In genomic region chr5:23658017-23658416, GRCm38 (mm10) we compare ENCODE assay signal across 30 mouse cellular contexts. TPM values are rescaled to one million over a fixed set of nuclear protein-coding genes. Genes with fewer than 3 reads are reported as not detected.
DNase-seq lines count a peak whose midpoint lies in the region; ATAC-seq and TF ChIP-seq lines count a peak whose summit lies in the region.
"Had no signal": no experiment of that assay in that cellular context is flagged by ENCODE, and none has a peak within 500 bp of the region (broad histone marks: within the 10 kb centered on the region; RNA-seq: fewer than 3 reads in every experiment).

No protein-coding gene starts in this region.

- no peaks in the 10 kb centered on the region for H3K27me3 ChIP-seq in hindbrain, embryonic 15.5 days
- H3K27me3 ChIP-seq in hindbrain, embryonic 13.5 days = no peaks in the 10 kb centered on the region
- H3K27me3 ChIP-seq in kidney, embryonic 16.5 days (ENCODE audit: insufficient read depth, low read length) = no peaks in the 10 kb centered on the region
- H3K27me3 ChIP-seq in lung, embryonic 16.5 days (ENCODE audit: control insufficient read depth, insufficient read depth, low read depth, low read length) = no peaks in the 10 kb centered on the region
- no peaks in the 10 kb centered on the region for H3K27me3 ChIP-seq in stomach, embryonic 14.5 days (ENCODE audit: control insufficient read depth, insufficient read depth, low read length)
- H3K27me3 ChIP-seq in stomach, postnatal 0 days (ENCODE audit: control insufficient read depth, insufficient read depth, low read length) = no peaks in the 10 kb centered on the region
- H3K27me3 ChIP-seq: CH12.LX; embryonic facial prominence, embryonic 12.5 days; embryonic facial prominence, embryonic 15.5 days; heart, embryonic 12.5 days; heart, embryonic 15.5 days; Patski had no signal

- no peak overlapping the region for H3K4me3 ChIP-seq in hindbrain, embryonic 15.5 days
- H3K4me3 ChIP-seq in hindbrain, embryonic 13.5 days = no peak overlapping the region
- no peak overlapping the region for H3K4me3 ChIP-seq in kidney, embryonic 16.5 days (ENCODE audit: low read length)
- no peak overlapping the region for H3K4me3 ChIP-seq in lung, embryonic 16.5 days (ENCODE audit: low read length)
- H3K4me3 ChIP-seq in stomach, embryonic 14.5 days (ENCODE audit: low read depth, low read length) = no peak overlapping the region
- no peak overlapping the region for H3K4me3 ChIP-seq in stomach, postnatal 0 days (ENCODE audit: low read depth, low read length)
- H3K4me3 ChIP-seq: embryonic facial prominence, embryonic 12.5 days; embryonic facial prominence, embryonic 15.5 days; gastrocnemius, adult 2 months; heart, embryonic 12.5 days; heart, embryonic 15.5 days had no signal

- H3K4me1 ChIP-seq in hindbrain, embryonic 15.5 days (replicated peaks) = 0 out of 2 replicates have a peak, but pooled peaks cover 3% of the 10 kb centered on the region
- no peaks in the 10 kb centered on the region; the same call in 1 of the 2 replicates for H3K4me1 ChIP-seq in hindbrain, embryonic 13.5 days (replicated peaks)
- peaks cover 7% of the 10 kb centered on the region; the same call in 1 of the 2 replicates for H3K4me1 ChIP-seq in kidney, embryonic 16.5 days (ENCODE audit: insufficient read depth, low read length)
- H3K4me1 ChIP-seq in lung, embryonic 16.5 days (replicated peaks; ENCODE audit: control insufficient read depth, insufficient read depth, low read length) = no peaks in the 10 kb centered on the region; the same call in 1 of the 2 replicates
- peaks cover 4% of the 10 kb centered on the region; the same call in 1 of the 2 replicates for H3K4me1 ChIP-seq in stomach, embryonic 14.5 days (ENCODE audit: control insufficient read depth, insufficient read depth, low read length)
- no peaks in the 10 kb centered on the region for H3K4me1 ChIP-seq in stomach, postnatal 0 days (replicated peaks; ENCODE audit: control insufficient read depth, insufficient read depth)
- H3K4me1 ChIP-seq: embryonic facial prominence, embryonic 12.5 days had no signal

- DNase-seq in kidney, adult 9 months = no peak
- DNase-seq in lung, postnatal 25 days (ENCODE audit: low spot score) = no peak
- no peak for DNase-seq in stomach, postnatal 0 days (ENCODE audit: low spot score)
- DNase-seq: adrenal gland, adult 2 months; adrenal gland, postnatal 14 days; B cell, adult 2 months; cerebellum, adult 11 months; cerebellum, adult 2 months; cerebellum, adult 9-11 months; cerebellum, postnatal 25 days; forebrain, postnatal 0 days; gastrocnemius, adult 2 months; gastrocnemius, postnatal 14 days; heart, adult 18-20 months; heart, postnatal 10 days; heart, postnatal 4 days had no signal

- WGBS in hindbrain, embryonic 15.5 days = 79% methylated on average over 5 of the region's 5 CpGs
- WGBS in hindbrain, embryonic 13.5 days = 71% methylated on average over 5 of the region's 5 CpGs
- 61% methylated on average over 5 of the region's 5 CpGs for WGBS in kidney, embryonic 16.5 days
- 65% methylated on average over 5 of the region's 5 CpGs for WGBS in lung, embryonic 16.5 days
- WGBS in stomach, embryonic 14.5 days = 66% methylated on average over 5 of the region's 5 CpGs
- 70% methylated on average over 5 of the region's 5 CpGs for WGBS in stomach, postnatal 0 days

- 0 out of 2 replicates have a peak, but pooled peaks have one; percentile 38 for ATAC-seq in hindbrain, embryonic 15.5 days (ENCODE audit: low FRiP score, low read depth)
- ATAC-seq in hindbrain, embryonic 13.5 days (ENCODE audit: low FRiP score) = no peak
- 0 out of 2 replicates have a peak, but pooled peaks have one; percentile 42 for ATAC-seq in kidney, embryonic 16.5 days (ENCODE audit: low FRiP score, low TSS enrichment)
- ATAC-seq in lung, embryonic 16.5 days (ENCODE audit: low read depth) = peak; percentile 73
- ATAC-seq in stomach, embryonic 14.5 days (ENCODE audit: insufficient number of reproducible peaks, insufficient read depth, low FRiP score, low read depth) = no peak
- ATAC-seq in stomach, postnatal 0 days (ENCODE audit: low FRiP score, low TSS enrichment) = no peak
- ATAC-seq: forebrain, embryonic 14.5 days; forebrain, postnatal 0 days; hindbrain, embryonic 16.5 days; Patski had no signal

- TF ChIP-seq CTCF in stomach, postnatal 0 days (IDR thresholded peaks at IDR 0.05; ENCODE audit: low read depth) = no peak

- no peaks in the 10 kb centered on the region for H3K36me3 ChIP-seq in hindbrain, embryonic 15.5 days
- H3K36me3 ChIP-seq in hindbrain, embryonic 13.5 days = no peaks in the 10 kb centered on the region
- H3K36me3 ChIP-seq in kidney, embryonic 16.5 days (ENCODE audit: insufficient read depth, low read length) = no peaks in the 10 kb centered on the region
- H3K36me3 ChIP-seq in lung, embryonic 16.5 days (ENCODE audit: control insufficient read depth, insufficient read depth, low read length) = no peaks in the 10 kb centered on the region
- H3K36me3 ChIP-seq in stomach, embryonic 14.5 days (ENCODE audit: control insufficient read depth, insufficient read depth, low read length) = no peaks in the 10 kb centered on the region
- H3K36me3 ChIP-seq in stomach, postnatal 0 days (ENCODE audit: control insufficient read depth, insufficient read depth, low read length) = no peaks in the 10 kb centered on the region
- H3K36me3 ChIP-seq: embryonic facial prominence, embryonic 12.5 days; embryonic facial prominence, embryonic 15.5 days; G1E; heart, embryonic 12.5 days; heart, embryonic 15.5 days had no signal

- no peak overlapping the region for H3K9ac ChIP-seq in hindbrain, embryonic 15.5 days
- H3K9ac ChIP-seq in hindbrain, embryonic 13.5 days = no peak overlapping the region
- H3K9ac ChIP-seq in kidney, embryonic 16.5 days (replicated peaks; ENCODE audit: low read length) = no peak overlapping the region
- no peak overlapping the region for H3K9ac ChIP-seq in lung, embryonic 16.5 days (ENCODE audit: low read length)
- H3K9ac ChIP-seq in stomach, embryonic 14.5 days (replicated peaks; ENCODE audit: low read depth, low read length) = no peak overlapping the region
- H3K9ac ChIP-seq in stomach, postnatal 0 days (ENCODE audit: low read length) = no peak overlapping the region
- H3K9ac ChIP-seq: embryonic facial prominence, embryonic 12.5 days; embryonic facial prominence, embryonic 15.5 days; forebrain, postnatal 0 days; heart, embryonic 12.5 days; heart, embryonic 15.5 days had no signal

- no peak for TF ChIP-seq EP300 in stomach, postnatal 0 days (optimal IDR thresholded peaks at IDR 0.05)

- H3K27ac ChIP-seq in hindbrain, embryonic 15.5 days (replicated peaks) = no peak overlapping the region
- no peak overlapping the region for H3K27ac ChIP-seq in hindbrain, embryonic 13.5 days
- H3K27ac ChIP-seq in kidney, embryonic 16.5 days (ENCODE audit: low read length) = no peak overlapping the region
- H3K27ac ChIP-seq in lung, embryonic 16.5 days (ENCODE audit: low read length) = no peak overlapping the region
- 0 out of 2 replicates have a peak overlapping the region, but pooled peaks have one; percentile 10 for H3K27ac ChIP-seq in stomach, embryonic 14.5 days (ENCODE audit: low read length)
- no peak overlapping the region for H3K27ac ChIP-seq in stomach, postnatal 0 days (replicated peaks)
- H3K27ac ChIP-seq: embryonic facial prominence, embryonic 12.5 days; embryonic facial prominence, embryonic 15.5 days; gastrocnemius, adult 2 months; heart, embryonic 15.5 days had no signal

- H3K4me2 ChIP-seq in hindbrain, embryonic 15.5 days = no peak overlapping the region
- H3K4me2 ChIP-seq in hindbrain, embryonic 13.5 days = no peak overlapping the region
- H3K4me2 ChIP-seq in kidney, embryonic 16.5 days (replicated peaks; ENCODE audit: low read depth, low read length) = no peak overlapping the region
- H3K4me2 ChIP-seq in lung, embryonic 16.5 days (ENCODE audit: low read depth, low read length) = no peak overlapping the region
- H3K4me2 ChIP-seq in stomach, embryonic 14.5 days (replicated peaks; ENCODE audit: low read depth, low read length) = no peak overlapping the region
- H3K4me2 ChIP-seq in stomach, postnatal 0 days (replicated peaks; ENCODE audit: low read depth) = no peak overlapping the region
- H3K4me2 ChIP-seq: embryonic facial prominence, embryonic 12.5 days; embryonic facial prominence, embryonic 15.5 days; heart, embryonic 12.5 days; heart, embryonic 15.5 days had no signal

- H3K9me3 ChIP-seq in hindbrain, embryonic 15.5 days = no peaks in the 10 kb centered on the region
- H3K9me3 ChIP-seq in hindbrain, embryonic 13.5 days = no peaks in the 10 kb centered on the region
- no peaks in the 10 kb centered on the region for H3K9me3 ChIP-seq in kidney, embryonic 16.5 days (ENCODE audit: low read length)
- H3K9me3 ChIP-seq in lung, embryonic 16.5 days (ENCODE audit: control insufficient read depth, low read length) = no peaks in the 10 kb centered on the region
- no peaks in the 10 kb centered on the region for H3K9me3 ChIP-seq in stomach, embryonic 14.5 days (ENCODE audit: control insufficient read depth, low read depth, low read length)
- H3K9me3 ChIP-seq in stomach, postnatal 0 days (ENCODE audit: control insufficient read depth, low read length) = no peaks in the 10 kb centered on the region
- H3K9me3 ChIP-seq: embryonic facial prominence, embryonic 12.5 days; embryonic facial prominence, embryonic 15.5 days; G1E; heart, embryonic 12.5 days; heart, embryonic 15.5 days had no signal

RNA-seq across cellular contexts. Expression of gene Srpk2, which starts 26.4 kb away (rescaled TPM):
- polyA plus RNA-seq in hindbrain, embryonic 15.5 days (2015; fragmentation: Nextera tagmentation; extraction: Ambion mirVana) = 96.7 and 101 TPM in 2 replicates
- polyA plus RNA-seq in hindbrain, embryonic 13.5 days (2015; fragmentation: Nextera tagmentation; extraction: Ambion mirVana) = 101 and 105 TPM in 2 replicates
- 40.4 and 47.7 TPM in 2 replicates for polyA plus RNA-seq in kidney, embryonic 16.5 days (2015; fragmentation: Nextera tagmentation; extraction: Ambion mirVana)
- 43.7 and 45.7 TPM in 2 replicates for polyA plus RNA-seq in lung, embryonic 16.5 days (2015; fragmentation: Nextera tagmentation; extraction: Ambion mirVana)
- 58.4 and 61.8 TPM in 2 replicates for polyA plus RNA-seq in stomach, embryonic 14.5 days (2014; fragmentation: Nextera tagmentation; extraction: Ambion mirVana)
- 27.1 and 27.4 TPM in 2 replicates for polyA plus RNA-seq in stomach, postnatal 0 days (2015; fragmentation: Nextera tagmentation; extraction: Ambion mirVana)

Comparison
In these comparisons a context has a peak if more than half of its experiments do, and no peak if none do; other contexts are left out.
1. ATAC-seq: peak in hindbrain, embryonic 15.5 days (single experiment), kidney, embryonic 16.5 days (single experiment) and lung, embryonic 16.5 days (single experiment); none in hindbrain, embryonic 13.5 days (single experiment), stomach, embryonic 14.5 days (single experiment) and stomach, postnatal 0 days (single experiment).